14 mouse cellular contexts compared by ENCODE assay signal in the genomic region with DNA sequence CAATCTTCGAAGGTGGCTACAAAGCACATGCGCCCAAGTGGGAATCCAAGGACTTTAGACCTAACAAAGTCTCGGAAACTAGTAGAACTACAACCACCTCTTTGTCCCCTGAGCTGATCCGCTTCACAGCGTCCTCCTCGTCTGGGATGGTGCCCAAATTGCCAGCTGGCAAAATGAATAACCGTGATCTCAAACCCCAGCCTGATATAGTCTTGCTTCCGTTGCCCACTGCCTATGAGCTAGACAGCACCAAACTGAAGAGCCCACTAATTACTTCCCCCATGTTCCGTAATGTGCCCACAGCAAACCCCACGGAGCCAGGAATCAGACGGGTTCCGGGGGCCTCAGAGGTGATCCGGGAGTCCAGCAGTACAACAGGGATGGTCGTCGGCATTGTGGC.
"Had no signal": no experiment of that assay in that cellular context is flagged by ENCODE, and none has a peak within 500 bp of the region (broad histone marks: within the 10 kb centered on the region; RNA-seq: fewer than 3 reads in every experiment).

No protein-coding gene starts in this region.

- H3K4me1 ChIP-seq: limb, embryonic 12.5 days; liver, embryonic 13.5 days; neural tube, embryonic 12.5 days had no signal

- H3K4me2 ChIP-seq: limb, embryonic 12.5 days; liver, embryonic 13.5 days; neural tube, embryonic 12.5 days had no signal

- H3K9me3 ChIP-seq: limb, embryonic 12.5 days; liver, embryonic 13.5 days; neural tube, embryonic 12.5 days had no signal

- H3K36me3 ChIP-seq: limb, embryonic 12.5 days; liver, embryonic 13.5 days; neural tube, embryonic 12.5 days had no signal

- H3K27me3 ChIP-seq: limb, embryonic 12.5 days; liver, embryonic 13.5 days; neural tube, embryonic 12.5 days had no signal

- H3K27ac ChIP-seq: kidney, postnatal 0 days; limb, embryonic 12.5 days; liver, embryonic 13.5 days; neural tube, embryonic 12.5 days had no signal

- H3K9ac ChIP-seq: limb, embryonic 12.5 days; liver, embryonic 13.5 days; liver, postnatal 0 days; neural tube, embryonic 12.5 days had no signal

- DNase-seq: kidney, adult 8-10 months; kidney, postnatal 36 days; layer of hippocampus, adult 9-11 months; layer of hippocampus, postnatal 36 days; liver; liver, embryonic 13.5 days; liver, postnatal 0 days; lung, postnatal 36 days; midbrain, embryonic 14.5 days; thymus, adult 18-20 months; thymus, postnatal 25 days had no signal

- H3K4me3 ChIP-seq: limb, embryonic 12.5 days; liver, embryonic 13.5 days; neural tube, embryonic 12.5 days had no signal

- ATAC-seq: liver, postnatal 0 days had no signal
